Mouse (Mus musculus) heart, adult 2 months (tissue): Measurements from ENCODE around the gene Ptprn2. TPM values are rescaled to one million over a fixed set of nuclear protein-coding genes. Genes with fewer than 3 reads are reported as not detected.

Source experiments
- DNase-seq, 2 experiments: peaks; one replicate each; pipeline ENCODE4 v3.0.0; 2021
- H3K27ac ChIP-seq: fragments of 200-600 bp; 2 replicates; pipeline ENCODE4 v1.8.1; 2022
- H3K27me3 ChIP-seq: fragments of 200-500 bp; 2 replicates; pipeline ENCODE4 v1.6.1; 2012; ENCODE audit warnings: mild to moderate bottlenecking, low read length, inconsistent platforms, mixed read lengths; ENCODE audit not compliant: control insufficient read depth, insufficient read depth
- H3K36me3 ChIP-seq: fragments of 200-500 bp; 2 replicates; pipeline ENCODE4 v1.6.1; 2012; ENCODE audit warnings: low read length, inconsistent platforms; ENCODE audit not compliant: control insufficient read depth, insufficient read depth
- H3K4me1 ChIP-seq: fragments of 200-500 bp; 2 replicates; pipeline ENCODE4 v1.6.1; 2011; ENCODE audit warnings: low read length; ENCODE audit not compliant: control insufficient read depth, insufficient read depth
- H3K4me3 ChIP-seq: fragments of 200-600 bp; 2 replicates; pipeline ENCODE4 v1.8.1; 2022
- H3K79me2 ChIP-seq: fragments of 200-500 bp; replicated peaks from 2 replicates; pipeline ENCODE4 v1.6.1; 2012; ENCODE audit warnings: mild to moderate bottlenecking, inconsistent platforms, low read length, moderate library complexity, mixed read lengths; ENCODE audit not compliant: control insufficient read depth, insufficient read depth
- H3K9ac ChIP-seq: fragments of 200-500 bp; 2 replicates; pipeline ENCODE4 v1.6.1; 2012; ENCODE audit warnings: low read depth, mild to moderate bottlenecking, control low read depth, inconsistent platforms, low read length, mixed read lengths
- CTCF ChIP-seq: fragments of 200-600 bp; IDR thresholded peaks from 2 replicates; pipeline ENCODE4 v1.8.1; 2022; ENCODE audit warnings: antibody characterized with exemption, mild to moderate bottlenecking, moderate library complexity
- EP300 ChIP-seq: fragments of 200-500 bp; IDR thresholded peaks from 2 replicates; pipeline ENCODE4 v1.6.1; 2011; ENCODE audit warnings: low read depth, low read length, control low read depth; ENCODE audit not compliant: insufficient read depth
- POLR2A ChIP-seq: fragments of 200-500 bp; IDR thresholded peaks from 2 replicates; pipeline ENCODE4 v1.6.1; 2011; ENCODE audit warnings: mild to moderate bottlenecking, low read depth, low read length, control low read depth; ENCODE audit not compliant: insufficient read depth
- WGBS: fragments of 180-500 bp; shearing (Covaris S2); methylation state at CpG from one replicate; pipeline ENCODE4 v1.1.7; 2018; 5-methylcytosine and 5-hydroxymethylcytosine counted together
- intact Hi-C: fragments of 180-260 bp; cut with DNase I; formaldehyde crosslinking; loops from one replicate; pipeline ENCODE4 v1.15.1; 2025
- long read RNA-seq: library from polyadenylated mRNA; stranded (forward); transcript quantifications from one replicate; pipeline ENCODE4 v2.0.0, GENCODE M21; 2021
- polyA plus RNA-seq: library from polyadenylated mRNA; depleted of rRNA; stranded (reverse); fragments of >200 nt; gene quantifications from 2 replicates; pipeline ENCODE4 v1.2.3, GENCODE M21; 2012; rRNA removed
- total RNA-seq, 2 experiments: library from RNA; stranded (reverse); gene quantifications; 2 replicates each; pipeline ENCODE4 v1.2.3; 2021

Ptprn2 gene
- under 1 TPM in 1 of 2 experiments, not detected in 1; 0.23 TPM for total RNA-seq
- 0.21 and 0.32 TPM in 2 replicates for polyA plus RNA-seq
- long read RNA-seq, partial matches to known transcripts, result 0 of 1 reads
- long read RNA-seq, other reads (novel, unspliced or antisense), result 1 of 1 reads

DNA sequence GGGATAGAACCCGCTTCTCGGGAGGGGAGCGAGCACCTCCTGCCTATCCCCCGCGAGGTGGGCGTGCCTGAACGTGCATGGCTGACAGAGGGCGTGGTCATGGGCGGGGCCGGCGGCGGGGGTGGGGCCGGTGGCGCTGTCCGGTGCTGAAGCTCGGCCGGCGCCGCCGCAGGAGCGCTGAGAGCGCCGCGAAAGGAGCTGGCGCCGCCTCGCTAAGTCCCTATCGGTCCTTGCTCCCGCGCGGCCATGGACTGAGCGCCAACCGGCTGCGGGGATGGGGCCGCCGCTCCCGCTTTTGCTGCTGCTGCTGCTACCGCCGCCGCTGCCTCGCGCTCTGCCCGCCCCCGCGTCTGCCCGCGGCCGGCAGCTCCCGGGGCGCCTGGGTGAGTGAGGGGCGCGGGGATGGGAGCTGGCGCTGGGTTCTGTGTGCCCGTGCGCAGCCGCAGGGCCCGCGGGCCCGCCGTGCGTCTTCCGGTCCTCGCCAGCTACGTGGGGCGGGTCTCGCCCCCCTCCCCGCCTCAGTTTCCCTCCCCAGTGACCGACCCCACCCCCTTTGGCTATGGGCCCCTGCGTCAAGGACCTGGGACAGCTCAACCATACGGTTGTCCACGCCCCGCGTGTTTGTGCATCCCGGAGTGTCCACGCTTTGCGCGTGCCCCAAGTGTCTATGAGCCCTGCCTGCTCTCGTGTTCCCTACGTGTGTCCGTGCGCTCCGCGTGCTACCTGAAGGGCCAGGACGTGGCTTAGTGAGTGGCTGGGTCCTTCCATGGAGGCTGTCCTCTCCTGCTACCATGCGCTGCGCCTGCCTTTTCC lies at the start of gene Ptprn2:
Gene Ptprn2 (plus strand): TSS at position 130 of the 813 bp plus-strand sequence.
- H3K27me3 ChIP-seq, result peaks cover 8% of the 10 kb centered on the region
- no peak within 1 kb of the TSS for H3K9ac ChIP-seq
- TF ChIP-seq CTCF (no peak), EP300 (no peak), POLR2A (no peak)
- no peak within 1 kb of the TSS for H3K27ac ChIP-seq
- intact Hi-C loops, result no loop called here
- H3K36me3 ChIP-seq, result no peaks in the 10 kb centered on the region
- WGBS, result 2% methylated on average over 76 of the region's 86 CpGs
- H3K4me1 ChIP-seq, result peaks cover 1% of the 10 kb centered on the region; the same call in 1 of the 2 replicates
- H3K4me3 ChIP-seq, result peak within 1 kb of the TSS; percentile 41
- DNase-seq, result peak; percentile 32 to 33
- H3K79me2 ChIP-seq, result no peaks in the 10 kb centered on the region

DNA sequence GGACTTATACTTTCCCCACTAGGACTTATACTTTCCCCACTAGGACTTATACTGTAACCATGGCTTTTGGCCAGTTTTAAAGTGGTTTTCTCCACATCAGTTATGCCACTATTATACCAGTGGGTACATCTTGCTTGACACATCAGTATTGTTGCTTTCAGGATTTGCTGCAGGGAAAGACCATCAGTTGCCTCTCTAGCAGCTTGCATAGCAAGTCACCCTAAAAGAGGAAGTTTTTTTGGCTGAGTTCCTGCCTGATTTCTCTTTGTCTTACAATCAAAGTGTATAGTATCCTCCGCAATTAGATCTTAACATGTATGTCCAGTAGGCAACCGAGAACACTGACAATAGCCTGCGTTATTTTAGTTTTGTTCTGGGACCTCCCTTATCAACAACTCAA lies 49.4 kb upstream of the Ptprn2 start:
- H3K27ac ChIP-seq, result no peak overlapping the region
- H3K27me3 ChIP-seq, result no peaks in the 10 kb centered on the region
- peaks cover 1% of the 10 kb centered on the region; the same call in 1 of the 2 replicates for H3K4me1 ChIP-seq
- no peak for DNase-seq
- intact Hi-C loops, result no loop called here
- 78% methylated on average over 3 of the region's 3 CpGs for WGBS
- H3K36me3 ChIP-seq, result no peaks in the 10 kb centered on the region; the same call in 1 of the 2 replicates
- no peak for TF ChIP-seq EP300
- no peak overlapping the region for H3K4me3 ChIP-seq
- no peak overlapping the region for H3K9ac ChIP-seq
- no peaks in the 10 kb centered on the region for H3K79me2 ChIP-seq

DNA sequence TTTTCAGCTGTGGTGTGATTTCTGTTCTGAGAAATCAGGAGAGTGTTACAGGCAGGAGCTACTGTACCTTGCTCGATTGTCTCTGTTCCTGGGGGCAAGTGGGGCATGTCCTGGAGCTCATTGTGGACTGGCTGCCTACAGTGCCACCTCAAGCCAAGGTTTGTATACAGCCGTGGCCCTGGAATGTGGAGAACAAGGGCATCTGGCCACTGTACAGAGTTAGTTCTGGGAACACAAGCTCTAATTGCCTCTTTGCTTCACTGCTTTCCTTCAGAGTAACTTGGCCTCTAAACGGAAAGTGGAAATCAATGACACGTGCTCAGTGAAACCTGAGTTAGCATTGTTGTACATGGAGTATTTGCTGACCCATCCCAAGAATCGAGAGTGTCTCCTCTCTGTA lies 46.9 kb upstream of the Ptprn2 start:
- DNase-seq, result no peak
- TF ChIP-seq POLR2A (no peak), CTCF (no peak), EP300 (no peak)
- Histone ChIP-seq H3K27me3 (no peaks in the 10 kb centered on the region), H3K9ac (no peak overlapping the region), H3K36me3 (no peaks in the 10 kb centered on the region; the same call in 1 of the 2 replicates), H3K4me1 (peaks cover 1% of the 10 kb centered on the region; the same call in 1 of the 2 replicates), H3K27ac (no peak overlapping the region), H3K4me3 (no peak overlapping the region), H3K79me2 (no peaks in the 10 kb centered on the region)
- intact Hi-C loops, result no loop called here
- 67% methylated on average over 5 of the region's 5 CpGs for WGBS

DNA sequence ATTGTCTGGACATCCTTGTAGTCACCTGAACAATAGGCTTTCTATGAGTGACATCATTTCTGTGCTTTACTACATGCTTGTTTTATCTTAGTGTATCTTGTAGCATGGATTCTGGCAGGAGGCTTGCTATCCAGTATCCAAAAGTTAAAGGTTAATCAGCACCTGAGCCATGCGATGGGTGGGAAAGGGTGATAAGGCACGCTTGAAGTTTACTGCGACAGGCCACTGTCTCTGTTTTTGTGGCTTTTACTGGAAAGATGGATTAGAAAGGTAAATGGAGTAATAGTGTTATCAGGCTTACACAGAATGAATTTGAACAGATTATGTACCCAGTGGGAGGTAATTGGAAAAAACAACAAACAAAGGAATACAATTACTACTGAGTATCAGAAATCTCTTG lies 43.3 kb upstream of the Ptprn2 start:
- Histone ChIP-seq H3K4me1 (peaks cover 1% of the 10 kb centered on the region; the same call in 1 of the 2 replicates), H3K79me2 (no peaks in the 10 kb centered on the region), H3K4me3 (no peak overlapping the region), H3K27me3 (no peaks in the 10 kb centered on the region), H3K27ac (no peak overlapping the region), H3K36me3 (no peaks in the 10 kb centered on the region), H3K9ac (no peak overlapping the region)
- TF ChIP-seq CTCF (no peak), POLR2A (no peak)
- intact Hi-C loops, result no loop called here
- no peak for DNase-seq
- WGBS, result 84% methylated on average over 3 of the region's 3 CpGs

DNA sequence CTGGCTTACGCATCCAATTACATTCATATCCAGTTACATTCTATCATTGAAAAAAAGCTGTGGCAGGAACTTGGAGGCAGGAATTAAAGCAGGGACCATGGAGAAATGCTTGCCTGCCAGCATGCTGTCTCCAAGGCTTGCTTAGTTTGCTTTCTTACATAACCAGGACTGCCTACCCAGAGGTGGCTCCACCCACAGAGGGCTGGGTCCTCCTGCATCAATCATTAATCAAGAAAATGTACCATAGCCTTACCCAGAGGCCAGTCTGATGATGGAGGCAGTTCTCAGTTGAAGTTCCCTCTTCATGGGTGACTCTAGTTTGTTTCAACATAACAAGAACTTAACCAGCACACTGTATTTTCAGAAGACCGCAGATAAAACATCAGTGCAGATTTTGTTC lies 36.0 kb upstream of the Ptprn2 start:
- no peak overlapping the region for H3K9ac ChIP-seq
- no peak overlapping the region for H3K27ac ChIP-seq
- no peak for DNase-seq
- no peaks in the 10 kb centered on the region for H3K27me3 ChIP-seq
- intact Hi-C loops, result no loop called here
- H3K4me3 ChIP-seq, result no peak overlapping the region
- no peaks in the 10 kb centered on the region for H3K4me1 ChIP-seq
- 95% methylated on average over 2 of the region's 2 CpGs for WGBS
- H3K79me2 ChIP-seq, result no peaks in the 10 kb centered on the region
- no peaks in the 10 kb centered on the region for H3K36me3 ChIP-seq
- no peak for TF ChIP-seq POLR2A
- TF ChIP-seq EP300, result no peak
- no peak for TF ChIP-seq CTCF

DNA sequence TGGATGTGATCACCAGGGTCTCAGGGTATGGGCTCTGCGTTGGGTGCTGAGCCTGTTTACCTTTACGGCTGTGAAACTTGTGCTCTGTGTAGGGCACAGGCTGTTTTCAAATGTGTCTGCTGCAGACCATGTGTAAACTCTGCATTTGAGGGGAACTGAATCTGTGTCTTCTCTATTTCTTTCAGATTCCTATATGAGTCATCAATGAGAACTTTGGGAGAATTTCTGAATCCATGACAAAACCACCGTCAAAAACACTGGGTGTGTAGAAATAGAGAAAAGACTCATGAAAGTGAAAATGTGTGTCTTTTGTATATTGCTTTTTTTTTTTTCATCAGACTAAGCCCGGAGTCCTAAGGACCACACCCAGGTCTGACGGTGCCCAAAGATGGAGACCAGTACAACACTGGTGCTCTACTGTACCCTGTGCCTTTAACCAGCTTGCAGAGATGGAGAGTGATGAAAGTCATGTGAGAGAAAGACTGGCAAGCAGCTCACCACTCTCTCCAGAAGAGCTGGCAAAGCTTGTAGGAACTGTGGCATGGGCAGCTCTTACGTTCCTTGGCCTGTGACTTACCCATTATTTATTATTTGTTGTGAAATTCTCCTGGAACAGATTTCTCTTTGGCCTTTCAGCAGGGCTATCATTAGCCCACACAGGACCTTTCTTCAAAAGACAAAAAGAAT lies 25.0 kb upstream of the Ptprn2 start:
- Histone ChIP-seq H3K27ac (no peak overlapping the region), H3K4me1 (no peaks in the 10 kb centered on the region), H3K36me3 (no peaks in the 10 kb centered on the region), H3K27me3 (no peaks in the 10 kb centered on the region), H3K4me3 (no peak overlapping the region), H3K79me2 (no peaks in the 10 kb centered on the region), H3K9ac (no peak overlapping the region)
- intact Hi-C loops, result no loop called here
- no peak for TF ChIP-seq CTCF
- TF ChIP-seq POLR2A, result no peak
- no peak for TF ChIP-seq EP300
- no peak for DNase-seq
- WGBS, result 92% methylated on average over 6 of the region's 6 CpGs
